Mouse (Mus musculus): ENCODE results near the gene Dctn2. TPM values are rescaled to one million over a fixed set of nuclear protein-coding genes. Genes with fewer than 3 reads are reported as not detected.

Gene Dctn2
- total and polyA plus RNA-seq, 3 experiments: 240 to 297 TPM; not detected in 1

DNA sequence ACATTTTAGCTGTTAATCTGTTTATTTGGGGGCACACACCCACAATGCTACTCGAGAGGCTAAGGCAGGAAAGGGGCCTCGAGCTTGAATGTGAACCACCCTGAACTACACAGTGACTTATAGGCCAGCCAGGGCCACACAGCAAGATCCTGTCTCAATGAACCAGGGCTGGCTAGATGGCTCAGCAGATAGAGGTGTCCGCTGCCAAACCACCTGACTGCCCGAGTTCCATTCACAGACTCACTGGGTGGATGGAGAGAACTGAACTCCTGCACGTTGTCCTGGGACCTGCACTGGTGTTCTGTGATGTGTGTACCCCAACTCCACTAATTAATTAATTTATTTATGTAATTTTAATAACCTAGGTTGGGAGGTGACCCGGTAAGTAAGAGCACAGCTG, 8.4 kb upstream of the Dctn2 start:
- no peak for DNase-seq (ENCODE audit: low read depth, low spot score)
- Histone ChIP-seq H3K79me2 (ENCODE audit: control insufficient read depth, insufficient read depth, low read length, poor library complexity) (no peaks in the 10 kb centered on the region), H3K27ac (ENCODE audit: control insufficient read depth, low read depth, low read length) (no peak overlapping the region), H3K4me1 (ENCODE audit: control insufficient read depth in 1 of 2, insufficient read depth in 2 of 2, low read length in 2 of 2) (peaks cover 0 to 21% of the 10 kb centered on the region in 2 experiments), H3K27me3 (ENCODE audit: control insufficient read depth in 1 of 2, insufficient read depth in 2 of 2, low read length in 2 of 2) (no peaks in the 10 kb centered on the region), H3K9me3 (replicated peaks; ENCODE audit: insufficient read depth, low read length) (no peaks in the 10 kb centered on the region), H3K4me3 (ENCODE audit: control insufficient read depth in 1 of 2, insufficient read depth in 1 of 2, low read depth in 2 of 2, low read length in 2 of 2) (no peak overlapping the region), H3K36me3 (ENCODE audit: control insufficient read depth in 1 of 2, insufficient read depth in 2 of 2, low read length in 2 of 2) (no peaks in the 10 kb centered on the region), H3K9ac (ENCODE audit: control insufficient read depth, low read depth, low read length, poor library complexity, severe bottlenecking) (no peak overlapping the region)
- TF ChIP-seq MXI1 (IDR thresholded peaks at IDR 0.05; ENCODE audit: low read depth, low read length): no peak
- no peak for TF ChIP-seq MAFK (IDR thresholded peaks at IDR 0.05; ENCODE audit: borderline replicate concordance, low read depth, low read length)
- TF ChIP-seq ZC3H11A (IDR thresholded peaks at IDR 0.05; ENCODE audit: low read depth, low read length): no peak
- no peak for TF ChIP-seq POLR2AphosphoS2 (IDR thresholded peaks at IDR 0.05; ENCODE audit: low read length)

DNA sequence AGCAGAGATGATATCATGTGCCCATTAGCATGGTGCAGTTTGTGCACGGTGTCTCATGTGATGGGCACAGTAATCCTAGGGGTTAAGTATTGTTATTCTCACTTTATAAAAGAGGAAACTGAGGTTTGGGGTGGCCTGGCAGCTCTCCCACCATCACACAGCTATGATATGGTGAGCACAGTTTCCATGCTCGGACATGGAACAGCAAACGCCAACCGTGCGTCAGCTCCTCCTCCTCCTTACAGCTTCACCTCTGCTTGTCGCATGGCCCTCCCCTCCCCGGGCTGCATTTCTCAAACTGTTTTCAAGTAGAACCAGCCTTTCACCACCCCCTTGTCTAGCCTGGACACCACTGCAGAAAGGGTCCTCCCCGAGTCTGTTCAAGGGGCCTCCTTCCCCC, 7.7 kb upstream of the Dctn2 start:
- no peaks in the 10 kb centered on the region for H3K9me3 ChIP-seq (replicated peaks; ENCODE audit: insufficient read depth, low read length)
- no peak overlapping the region for H3K9ac ChIP-seq (ENCODE audit: control insufficient read depth, low read depth, low read length, poor library complexity, severe bottlenecking)
- peaks cover 0 to 21% of the 10 kb centered on the region in 2 experiments for H3K4me1 ChIP-seq (ENCODE audit: control insufficient read depth in 1 of 2, insufficient read depth in 2 of 2, low read length in 2 of 2)
- H3K36me3 ChIP-seq (ENCODE audit: control insufficient read depth in 1 of 2, insufficient read depth in 2 of 2, low read length in 2 of 2): peaks cover 0 to 2% of the 10 kb centered on the region in 2 experiments; a peak in 1 of 4 replicates
- H3K4me3 ChIP-seq (ENCODE audit: control insufficient read depth in 1 of 2, insufficient read depth in 1 of 2, low read depth in 2 of 2, low read length in 2 of 2): no peak overlapping the region
- no peak overlapping the region for H3K27ac ChIP-seq (ENCODE audit: control insufficient read depth, low read depth, low read length)
- H3K79me2 ChIP-seq (ENCODE audit: control insufficient read depth, insufficient read depth, low read length, poor library complexity): no peaks in the 10 kb centered on the region
- DNase-seq (ENCODE audit: low read depth, low spot score): no peak
- TF ChIP-seq MYC (IDR thresholded peaks at IDR 0.05; ENCODE audit: low read depth, low read length) (no peak), CHD1 (IDR thresholded peaks at IDR 0.05; ENCODE audit: low read depth, low read length) (no peak), GATA1 (IDR thresholded peaks at IDR 0.05; ENCODE audit: low read depth, low read length) (no peak), CTCF (IDR thresholded peaks at IDR 0.05 in 2 of 3, conservative IDR thresholded peaks at IDR 0.05 in 1 of 3; ENCODE audit: control insufficient read depth in 1 of 3, insufficient read depth in 1 of 3, low read depth in 2 of 3, low read length in 3 of 3, poor library complexity in 1 of 3, severe bottlenecking in 1 of 3) (no peak), POLR2AphosphoS5 (IDR thresholded peaks at IDR 0.05; ENCODE audit: borderline replicate concordance, low read depth, low read length) (no peak), ZNF384 (IDR thresholded peaks at IDR 0.05; ENCODE audit: low read depth, low read length) (no peak)
- H3K27me3 ChIP-seq (ENCODE audit: control insufficient read depth in 1 of 2, insufficient read depth in 2 of 2, low read length in 2 of 2): no peaks in the 10 kb centered on the region

DNA sequence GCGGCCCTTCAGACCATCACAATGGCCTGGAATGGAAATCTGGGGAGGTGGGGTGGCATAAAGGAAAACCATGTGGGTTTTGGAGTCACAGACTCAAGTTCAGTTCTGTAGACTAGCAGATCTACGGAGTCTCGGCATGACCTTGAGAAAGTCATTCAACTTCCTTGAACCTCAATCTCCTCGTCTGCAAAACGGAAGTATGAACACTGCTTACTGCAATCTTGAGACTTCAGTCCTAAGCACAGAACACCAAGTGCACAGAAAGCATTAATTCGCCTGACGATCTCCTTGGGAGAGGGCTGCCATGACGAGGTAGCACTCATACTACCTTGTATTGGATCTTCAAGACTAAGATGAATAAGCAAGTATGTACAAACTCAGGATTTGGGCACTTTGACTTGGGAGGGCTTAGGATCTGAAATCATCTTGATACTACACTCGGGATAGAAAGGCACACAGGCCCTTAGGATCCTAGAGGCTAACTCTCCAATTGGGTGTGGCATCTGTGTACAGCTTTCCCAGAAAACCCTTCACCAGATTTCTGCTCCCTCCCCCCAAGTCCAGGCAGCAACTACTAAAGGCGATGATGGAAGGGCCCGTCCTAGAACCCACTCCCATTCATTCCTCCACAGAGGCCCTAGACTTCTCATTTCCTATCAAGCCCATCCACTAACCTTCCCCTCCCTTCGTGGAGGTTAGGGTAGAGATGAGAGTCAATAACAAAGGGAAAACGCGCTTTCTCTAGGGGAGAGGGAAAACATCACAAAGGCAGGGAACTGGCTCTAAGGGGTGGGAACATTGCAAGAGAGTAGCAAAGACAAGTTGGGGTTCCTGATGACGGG, 4.2 kb upstream of the Dctn2 start:
- peaks cover 0 to 22% of the 10 kb centered on the region in 2 experiments for H3K4me1 ChIP-seq (ENCODE audit: control insufficient read depth in 1 of 2, insufficient read depth in 2 of 2, low read length in 2 of 2)
- no peaks in the 10 kb centered on the region for H3K27me3 ChIP-seq (ENCODE audit: control insufficient read depth in 1 of 2, insufficient read depth in 2 of 2, low read length in 2 of 2)
- H3K4me3 ChIP-seq (ENCODE audit: control insufficient read depth in 1 of 2, insufficient read depth in 1 of 2, low read depth in 2 of 2, low read length in 2 of 2): peak overlapping the region in 1 of 2 experiments; percentile 37; a peak in 3 of 4 replicates
- peak; percentile 70 for DNase-seq (ENCODE audit: low read depth, low spot score)
- H3K27ac ChIP-seq (ENCODE audit: control insufficient read depth, low read depth, low read length): peak overlapping the region; percentile 33; the same call in 1 of the 2 replicates
- peaks cover 0 to 2% of the 10 kb centered on the region in 2 experiments; a peak in 1 of 4 replicates for H3K36me3 ChIP-seq (ENCODE audit: control insufficient read depth in 1 of 2, insufficient read depth in 2 of 2, low read length in 2 of 2)
- H3K9ac ChIP-seq (ENCODE audit: control insufficient read depth, low read depth, low read length, poor library complexity, severe bottlenecking): peak overlapping the region; percentile 30
- H3K79me2 ChIP-seq (ENCODE audit: control insufficient read depth, insufficient read depth, low read length, poor library complexity): peaks cover 7% of the 10 kb centered on the region
- no peaks in the 10 kb centered on the region for H3K9me3 ChIP-seq (replicated peaks; ENCODE audit: insufficient read depth, low read length)
- TF ChIP-seq MEF2A (IDR thresholded peaks at IDR 0.05; ENCODE audit: extremely low read depth, insufficient replicate concordance, low read depth, low read length, poor library complexity, severe bottlenecking) (no peak), E2F4 (IDR thresholded peaks at IDR 0.05; ENCODE audit: borderline replicate concordance, low read depth, low read length) (no peak), RCOR1 (IDR thresholded peaks at IDR 0.05; ENCODE audit: low read depth, low read length) (peak; percentile 51; the same call in 1 of the 2 replicates), MXI1 (IDR thresholded peaks at IDR 0.05; ENCODE audit: low read depth, low read length) (no peak), JUND (IDR thresholded peaks at IDR 0.05; ENCODE audit: low read depth, low read length) (no peak), POLR2AphosphoS2 (IDR thresholded peaks at IDR 0.05; ENCODE audit: low read length) (no peak), MYC (IDR thresholded peaks at IDR 0.05; ENCODE audit: low read depth, low read length) (no peak), RAD21 (IDR thresholded peaks at IDR 0.05; ENCODE audit: low read depth, low read length) (no peak), CHD1 (IDR thresholded peaks at IDR 0.05; ENCODE audit: low read depth, low read length) (no peak), TBP (IDR thresholded peaks at IDR 0.05; ENCODE audit: low read depth, low read length) (0 out of 2 replicates have a peak, but pooled peaks have one; percentile 39), ELF1 (IDR thresholded peaks at IDR 0.05; ENCODE audit: low read depth, low read length) (0 out of 2 replicates have a peak, but pooled peaks have one; percentile 43), TCF12 (IDR thresholded peaks at IDR 0.05; ENCODE audit: low read depth, low read length) (no peak), NELFE (IDR thresholded peaks at IDR 0.05; ENCODE audit: low read depth, low read length) (no peak), MAFK (IDR thresholded peaks at IDR 0.05; ENCODE audit: borderline replicate concordance, low read depth, low read length) (no peak), SMC3 (IDR thresholded peaks at IDR 0.05; ENCODE audit: low read depth, low read length) (no peak), BHLHE40 (IDR thresholded peaks at IDR 0.05; ENCODE audit: borderline replicate concordance, low read depth, low read length) (no peak), ETS1 (IDR thresholded peaks at IDR 0.05; ENCODE audit: low read depth, low read length) (no peak), ZC3H11A (IDR thresholded peaks at IDR 0.05; ENCODE audit: low read depth, low read length) (no peak)

All from MEL (cell line).